ENCODE assay signal across 31 mouse cellular contexts in genomic region chr2:59485080-59485479, GRCm38 (mm10). TPM values are rescaled to one million over a fixed set of nuclear protein-coding genes. Genes with fewer than 3 reads are reported as not detected.
A peak's percentile ranks its signal among the peaks of the same experiment; 100 is the strongest.
DNase-seq lines count a peak whose midpoint lies in the region; ATAC-seq and TF ChIP-seq lines count a peak whose summit lies in the region.
"Had no signal": no experiment of that assay in that cellular context is flagged by ENCODE, and none has a peak within 500 bp of the region (broad histone marks: within the 10 kb centered on the region; RNA-seq: fewer than 3 reads in every experiment).

No protein-coding gene starts in this region.

- peak; percentile 68 for ATAC-seq in lung, embryonic 14.5 days (ENCODE audit: insufficient read depth)
- ATAC-seq in midbrain, embryonic 15.5 days (replicated peaks), result 0 out of 2 replicates have a peak, but pooled peaks have one; percentile 11
- no peak for ATAC-seq in midbrain, postnatal 0 days (ENCODE audit: low FRiP score)
- no peak for ATAC-seq in embryonic facial prominence, embryonic 15.5 days (ENCODE audit: insufficient number of reproducible peaks, low FRiP score, low TSS enrichment, low read depth)
- peak; percentile 69; the same call in 1 of the 2 replicates for ATAC-seq in stomach, postnatal 0 days (ENCODE audit: low FRiP score, low TSS enrichment)
- ATAC-seq: activated CD4-positive, CD25-positive, alpha-beta regulatory T cell, adult 4 months had no signal

- peak overlapping the region; percentile 22; the same call in 1 of the 2 replicates for H3K27ac ChIP-seq in lung, embryonic 14.5 days (ENCODE audit: low read depth)
- peak overlapping the region; percentile 34; the same call in 1 of the 2 replicates for H3K27ac ChIP-seq in midbrain, embryonic 15.5 days
- no peak overlapping the region for H3K27ac ChIP-seq in midbrain, postnatal 0 days (ENCODE audit: low read depth, low read length)
- H3K27ac ChIP-seq in embryonic facial prominence, embryonic 15.5 days (replicated peaks), result peak overlapping the region; percentile 68
- H3K27ac ChIP-seq in stomach, postnatal 0 days (replicated peaks), result peak overlapping the region; percentile 83
- H3K27ac ChIP-seq: gastrocnemius, adult 2 months; heart, adult 2 months; heart, embryonic 13.5 days; hindbrain, embryonic 15.5 days; kidney, embryonic 15.5 days; limb, embryonic 13.5 days; macrophage; neural tube, embryonic 12.5 days had no signal

- 48% methylated on average over 2 of the region's 2 CpGs for WGBS in lung, embryonic 14.5 days
- WGBS in midbrain, embryonic 15.5 days, result 55% methylated on average over 2 of the region's 2 CpGs
- WGBS in midbrain, postnatal 0 days, result 54% methylated on average over 2 of the region's 2 CpGs
- WGBS in embryonic facial prominence, embryonic 15.5 days, result 55% methylated on average over 2 of the region's 2 CpGs
- 44% methylated on average over 2 of the region's 2 CpGs for WGBS in stomach, postnatal 0 days

- no peak for TF ChIP-seq EP300 in stomach, postnatal 0 days (optimal IDR thresholded peaks at IDR 0.05)

- H3K4me1 ChIP-seq in lung, embryonic 14.5 days (ENCODE audit: insufficient read depth), result 0 out of 2 replicates have a peak, but pooled peaks cover 2% of the 10 kb centered on the region
- H3K4me1 ChIP-seq in midbrain, embryonic 15.5 days, result peaks cover 16% of the 10 kb centered on the region
- no peaks in the 10 kb centered on the region for H3K4me1 ChIP-seq in midbrain, postnatal 0 days (ENCODE audit: insufficient read depth, low read length)
- H3K4me1 ChIP-seq in embryonic facial prominence, embryonic 15.5 days, result 0 out of 2 replicates have a peak, but pooled peaks cover 3% of the 10 kb centered on the region
- no peaks in the 10 kb centered on the region for H3K4me1 ChIP-seq in stomach, postnatal 0 days (replicated peaks; ENCODE audit: control insufficient read depth, insufficient read depth)
- H3K4me1 ChIP-seq: neural tube, embryonic 12.5 days had no signal

- DNase-seq in lung, embryonic 14.5 days, result peak; percentile 17
- DNase-seq in lung, postnatal 14 days, result no peak
- no peak for DNase-seq in midbrain, postnatal 0 days (ENCODE audit: low spot score)
- no peak for DNase-seq in stomach, postnatal 0 days (ENCODE audit: low spot score)
- DNase-seq in adrenal gland, postnatal 10 days, result no peak
- DNase-seq: adrenal gland, adult 2 months; B cell, adult 2 months; gastrocnemius, adult 2 months; gastrocnemius, postnatal 36 days; heart, adult 2 months; right cerebral cortex, adult 18-20 months; thymus, adult 18-20 months; thymus, postnatal 25 days had no signal

- H3K9me3 ChIP-seq in lung, embryonic 14.5 days (ENCODE audit: low read depth, low read length), result no peaks in the 10 kb centered on the region
- no peaks in the 10 kb centered on the region for H3K9me3 ChIP-seq in midbrain, embryonic 15.5 days
- no peaks in the 10 kb centered on the region for H3K9me3 ChIP-seq in midbrain, postnatal 0 days (ENCODE audit: low read length)
- H3K9me3 ChIP-seq in embryonic facial prominence, embryonic 15.5 days (replicated peaks), result no peaks in the 10 kb centered on the region
- no peaks in the 10 kb centered on the region for H3K9me3 ChIP-seq in stomach, postnatal 0 days (ENCODE audit: control insufficient read depth, low read length)
- H3K9me3 ChIP-seq: heart, embryonic 13.5 days; hindbrain, embryonic 15.5 days; kidney, embryonic 15.5 days; limb, embryonic 13.5 days; neural tube, embryonic 12.5 days had no signal

- no peaks in the 10 kb centered on the region for H3K27me3 ChIP-seq in lung, embryonic 14.5 days (ENCODE audit: insufficient read depth, low read length)
- H3K27me3 ChIP-seq in midbrain, embryonic 15.5 days (replicated peaks), result no peaks in the 10 kb centered on the region
- no peaks in the 10 kb centered on the region for H3K27me3 ChIP-seq in midbrain, postnatal 0 days (ENCODE audit: insufficient read depth, low read length)
- H3K27me3 ChIP-seq in embryonic facial prominence, embryonic 15.5 days, result no peaks in the 10 kb centered on the region
- no peaks in the 10 kb centered on the region for H3K27me3 ChIP-seq in stomach, postnatal 0 days (ENCODE audit: control insufficient read depth, insufficient read depth, low read length)
- H3K27me3 ChIP-seq: heart, embryonic 13.5 days; hindbrain, embryonic 15.5 days; kidney, embryonic 15.5 days; limb, embryonic 13.5 days; neural tube, embryonic 12.5 days had no signal

- H3K4me3 ChIP-seq in lung, embryonic 14.5 days (ENCODE audit: low read depth, low read length), result no peak overlapping the region
- H3K4me3 ChIP-seq in midbrain, embryonic 15.5 days, result no peak overlapping the region
- no peak overlapping the region for H3K4me3 ChIP-seq in midbrain, postnatal 0 days (ENCODE audit: low read depth, low read length)
- no peak overlapping the region for H3K4me3 ChIP-seq in embryonic facial prominence, embryonic 15.5 days (replicated peaks)
- peak overlapping the region; percentile 24 for H3K4me3 ChIP-seq in stomach, postnatal 0 days (ENCODE audit: low read depth, low read length)
- H3K4me3 ChIP-seq: gastrocnemius, adult 2 months; heart, adult 2 months; heart, embryonic 13.5 days; hindbrain, embryonic 15.5 days; kidney, embryonic 15.5 days; limb, embryonic 13.5 days; myocyte; neural tube, embryonic 12.5 days had no signal

- H3K9ac ChIP-seq in lung, embryonic 14.5 days, result no peak overlapping the region
- H3K9ac ChIP-seq in midbrain, embryonic 15.5 days, result no peak overlapping the region
- no peak overlapping the region for H3K9ac ChIP-seq in midbrain, postnatal 0 days (replicated peaks; ENCODE audit: low read length, poor library complexity, severe bottlenecking)
- H3K9ac ChIP-seq in embryonic facial prominence, embryonic 15.5 days, result no peak overlapping the region
- peak overlapping the region; percentile 13; the same call in 1 of the 2 replicates for H3K9ac ChIP-seq in stomach, postnatal 0 days (ENCODE audit: low read length)
- H3K9ac ChIP-seq: heart, embryonic 13.5 days; hindbrain, embryonic 15.5 days; kidney, embryonic 15.5 days; limb, embryonic 13.5 days; neural tube, embryonic 12.5 days had no signal

- no peak overlapping the region for H3K4me2 ChIP-seq in lung, embryonic 14.5 days
- no peak overlapping the region for H3K4me2 ChIP-seq in midbrain, embryonic 15.5 days
- no peak overlapping the region for H3K4me2 ChIP-seq in midbrain, postnatal 0 days (ENCODE audit: low read depth, low read length, poor library complexity, severe bottlenecking)
- no peak overlapping the region for H3K4me2 ChIP-seq in embryonic facial prominence, embryonic 15.5 days (replicated peaks)
- peak overlapping the region; percentile 40 for H3K4me2 ChIP-seq in stomach, postnatal 0 days (replicated peaks; ENCODE audit: low read depth)
- H3K4me2 ChIP-seq: heart, embryonic 13.5 days; hindbrain, embryonic 15.5 days; kidney, embryonic 15.5 days; limb, embryonic 13.5 days; liver, embryonic 11.5 days; neural tube, embryonic 12.5 days had no signal

- no peak for TF ChIP-seq CTCF in lung, embryonic 14.5 days (IDR thresholded peaks at IDR 0.05; ENCODE audit: low read depth)
- TF ChIP-seq CTCF in midbrain, postnatal 0 days (IDR thresholded peaks at IDR 0.05), result no peak
- TF ChIP-seq CTCF in stomach, postnatal 0 days (IDR thresholded peaks at IDR 0.05; ENCODE audit: low read depth), result no peak

- H3K36me3 ChIP-seq in lung, embryonic 14.5 days (ENCODE audit: insufficient read depth), result no peaks in the 10 kb centered on the region
- H3K36me3 ChIP-seq in midbrain, embryonic 15.5 days (replicated peaks), result no peaks in the 10 kb centered on the region
- H3K36me3 ChIP-seq in midbrain, postnatal 0 days (ENCODE audit: insufficient read depth, low read length), result no peaks in the 10 kb centered on the region
- no peaks in the 10 kb centered on the region for H3K36me3 ChIP-seq in embryonic facial prominence, embryonic 15.5 days
- H3K36me3 ChIP-seq in stomach, postnatal 0 days (ENCODE audit: control insufficient read depth, insufficient read depth, low read length), result no peaks in the 10 kb centered on the region
- H3K36me3 ChIP-seq: heart, embryonic 13.5 days; hindbrain, embryonic 15.5 days; kidney, embryonic 15.5 days; limb, embryonic 13.5 days; neural tube, embryonic 12.5 days had no signal

RNA-seq across cellular contexts. Expression of gene Dapl1, which starts 0.6 kb away (rescaled TPM):
- polyA plus RNA-seq in lung, embryonic 14.5 days (2014; fragmentation: Nextera tagmentation; extraction: Ambion mirVana), result 2.0 and 4.0 TPM in 2 replicates
- 0.86 and 1.3 TPM in 2 replicates for polyA plus RNA-seq in midbrain, embryonic 15.5 days (2015; fragmentation: Nextera tagmentation; extraction: Ambion mirVana)
- 0.85 TPM in 1 of 2 replicates, not detected in the other for total RNA-seq in midbrain, postnatal 0 days (2014; rRNA removed)
- polyA plus RNA-seq in midbrain, postnatal 0 days (2015; fragmentation: Nextera tagmentation; extraction: Ambion mirVana), result 5.0 and 5.2 TPM in 2 replicates
- 31.0 and 33.3 TPM in 2 replicates for polyA plus RNA-seq in embryonic facial prominence, embryonic 15.5 days (2015; fragmentation: Nextera tagmentation; extraction: Ambion mirVana)
- 472 and 547 TPM in 2 replicates for polyA plus RNA-seq in stomach, postnatal 0 days (2015; fragmentation: Nextera tagmentation; extraction: Ambion mirVana)
- total RNA-seq in adrenal gland, postnatal 10 days (2021), result 1 to 10 TPM; 1.7 to 3.6 TPM
- total RNA-seq: adrenal gland, adult 2 months; gastrocnemius, adult 2 months; gastrocnemius, postnatal 36 days; heart, adult 2 months; heart, postnatal 10 days; hematopoietic stem cell, adult 5-6 weeks; layer of hippocampus, adult 18-20 months; megakaryocyte-erythroid progenitor cell, adult 5-6 weeks had no signal
- polyA plus RNA-seq: adrenal gland, adult 2 months; forebrain, embryonic 16.5 days; heart, adult 2 months; heart, embryonic 13.5 days; intestine, embryonic 14.5 days; liver, embryonic 16.5 days; macrophage; myocyte; neural tube, embryonic 12.5 days had no signal

Comparison
In these comparisons a context has a peak if more than half of its experiments do, and no peak if none do; other contexts are left out.
1. ATAC-seq: peak in lung, embryonic 14.5 days (single experiment), midbrain, embryonic 15.5 days (single experiment) and stomach, postnatal 0 days (single experiment); none in midbrain, postnatal 0 days (single experiment) and embryonic facial prominence, embryonic 15.5 days (single experiment).
2. RNA of gene Dapl1, which starts 0.6 kb away (polyA plus RNA-seq): 472 to 547 TPM in stomach, postnatal 0 days; 31.0 to 33.3 TPM in embryonic facial prominence, embryonic 15.5 days, 5.0 to 5.2 TPM in midbrain, postnatal 0 days, 2.0 to 4.0 TPM in lung, embryonic 14.5 days and 0.86 to 1.3 TPM in midbrain, embryonic 15.5 days; every median in the first group is over 10 times any median in the second.